Mouse (Mus musculus): Measurements from ENCODE around the gene Dpysl5.

Dpysl5 gene

GRCm38 (mm10) chr5:30765596-30766370 is 54.4 kb downstream of the Dpysl5 start:
- no peak for DNase-seq

GRCm38 (mm10) chr5:30768082-30768481 is 56.7 kb downstream of the Dpysl5 start:
- DNase-seq, result no peak

GRCm38 (mm10) chr5:30768598-30768997 is 57.2 kb downstream of the Dpysl5 start:
- DNase-seq, result no peak

GRCm38 (mm10) chr5:30769075-30769474 is 57.7 kb downstream of the Dpysl5 start:
- no peak for DNase-seq

GRCm38 (mm10) chr5:30774601-30775371 is 63.4 kb downstream of the Dpysl5 start:
- DNase-seq, result peak; percentile 84

- DNase-seq, result no peak
Observed at GRCm38 (mm10) chr5:30780699-30781098, 69.3 kb downstream of the Dpysl5 start.

GRCm38 (mm10) chr5:30781147-30781546 is 69.8 kb downstream of the Dpysl5 start:
- DNase-seq, result no peak

- DNase-seq, result no peak
Observed at GRCm38 (mm10) chr5:30787381-30787780, 76.0 kb downstream of the Dpysl5 start.

GRCm38 (mm10) chr5:30790047-30790446 is 78.7 kb downstream of the Dpysl5 start:
- no peak for DNase-seq

- peak; percentile 76 for DNase-seq
Observed at GRCm38 (mm10) chr5:30796125-30796524, 84.8 kb downstream of the Dpysl5 start.

GRCm38 (mm10) chr5:30797482-30797881 is 86.1 kb downstream of the Dpysl5 start:
- no peak for DNase-seq

GRCm38 (mm10) chr5:30797982-30798381 is 86.6 kb downstream of the Dpysl5 start:
- DNase-seq, result no peak

GRCm38 (mm10) chr5:30798965-30799364 is 87.6 kb downstream of the Dpysl5 start:
- no peak for DNase-seq

- no peak for DNase-seq
Observed at GRCm38 (mm10) chr5:30802724-30803467, 91.5 kb downstream of the Dpysl5 start.

GRCm38 (mm10) chr5:30806106-30806505 is 94.7 kb downstream of the Dpysl5 start:
- peak; percentile 78 for DNase-seq

GRCm38 (mm10) chr5:30814424-30815119 is 103.2 kb downstream of the Dpysl5 start, which contains the start of gene Mapre3:
Gene Mapre3, plus strand, starts transcription at chr5:30814641.
- peak; percentile 87 for DNase-seq

- peak; percentile 16 for DNase-seq
Observed at GRCm38 (mm10) chr5:30815120-30815465, 103.7 kb downstream of the Dpysl5 start.

GRCm38 (mm10) chr5:30816261-30816791 is 105.0 kb downstream of the Dpysl5 start:
- DNase-seq, result no peak

GRCm38 (mm10) chr5:30818758-30819309 is 107.5 kb downstream of the Dpysl5 start:
- DNase-seq, result no peak

GRCm38 (mm10) chr5:30822689-30823088 is 111.3 kb downstream of the Dpysl5 start:
- DNase-seq, result no peak

- no peak for DNase-seq
Observed at GRCm38 (mm10) chr5:30823091-30823490, 111.7 kb downstream of the Dpysl5 start.
